Mouse (Mus musculus) MEL (cell line): ENCODE data around the gene Ly6g5b. TPM values are rescaled to one million over a fixed set of nuclear protein-coding genes. Genes with fewer than 3 reads are reported as not detected.
A peak's percentile ranks its signal among the peaks of the same experiment; 100 is the strongest.

Experiments
- DNase-seq: peaks from one replicate; pipeline ENCODE4 v3.0.0; 2011; ENCODE audit warnings: low read depth, low spot score
- H3K27ac ChIP-seq: 2 replicates; pipeline ENCODE4 v1.5.1; 2012; ENCODE audit warnings: low read depth, mild to moderate bottlenecking, control low read depth, low read length, moderate library complexity; ENCODE audit not compliant: control insufficient read depth
- H3K27me3 ChIP-seq, 2 experiments: fragments of 150-350 bp in 1 of 2; sonication (generic) in 1 of 2; 2 replicates each; pipeline ENCODE4 v1.6.1; 2012; ENCODE audit warnings: low read length in 2 of 2, mild to moderate bottlenecking in 2 of 2, improper control_type of control experiment in 1 of 2, moderate library complexity in 1 of 2; ENCODE audit not compliant: insufficient read depth in 2 of 2, control insufficient read depth in 1 of 2
- H3K36me3 ChIP-seq, 2 experiments: 2 replicates each; pipeline ENCODE4 v1.6.1; 2012 to 2014; ENCODE audit warnings: low read length in 2 of 2, improper control_type of control experiment in 1 of 2, inconsistent platforms in 1 of 2, mild to moderate bottlenecking in 1 of 2; ENCODE audit not compliant: insufficient read depth in 2 of 2, control insufficient read depth in 1 of 2
- H3K4me1 ChIP-seq, 2 experiments: fragments of 150-350 bp in 1 of 2; sonication (generic) in 1 of 2; 2 replicates each; pipeline ENCODE4 v1.6.1; 2012; ENCODE audit warnings: low read length in 2 of 2, improper control_type of control experiment in 1 of 2, mild to moderate bottlenecking in 1 of 2; ENCODE audit not compliant: insufficient read depth in 2 of 2, control insufficient read depth in 1 of 2
- H3K4me3 ChIP-seq, 2 experiments: fragments of 150-350 bp in 1 of 2; sonication (generic) in 1 of 2; 2 replicates each; pipeline ENCODE4 v1.5.1; 2012; ENCODE audit warnings: low read depth in 2 of 2, low read length in 2 of 2, mild to moderate bottlenecking in 2 of 2, moderate library complexity in 2 of 2, control low read depth in 1 of 2, improper control_type of control experiment in 1 of 2; ENCODE audit not compliant: control insufficient read depth in 1 of 2, insufficient read depth in 1 of 2
- H3K79me2 ChIP-seq: 2 replicates; pipeline ENCODE4 v1.6.1; 2012; ENCODE audit warnings: mild to moderate bottlenecking, low read length, moderate library complexity; ENCODE audit not compliant: control insufficient read depth, poor library complexity, insufficient read depth
- H3K9ac ChIP-seq: 2 replicates; pipeline ENCODE4 v1.6.1; 2012; ENCODE audit warnings: low read depth, mild to moderate bottlenecking, control low read depth, low read length, moderate library complexity; ENCODE audit not compliant: control insufficient read depth, poor library complexity, severe bottlenecking
- H3K9me3 ChIP-seq: fragments of 150-350 bp; sonication (generic); replicated peaks from 2 replicates; pipeline ENCODE4 v1.6.1; 2012; ENCODE audit warnings: mild to moderate bottlenecking, low read length, improper control_type of control experiment, moderate library complexity; ENCODE audit not compliant: insufficient read depth
- BHLHE40 ChIP-seq: IDR thresholded peaks from 2 replicates; pipeline ENCODE4 v1.6.1; 2012; ENCODE audit warnings: low read depth, mild to moderate bottlenecking, inconsistent platforms, low read length, improper control_type of control experiment, borderline replicate concordance
- CHD2 ChIP-seq: IDR thresholded peaks from 2 replicates; pipeline ENCODE4 v1.6.1; 2011; ENCODE audit warnings: low read length, improper control_type of control experiment
- CTCF ChIP-seq, 3 experiments: IDR thresholded peaks in 2 of 3; conservative IDR thresholded peaks in 1 of 3; 2 replicates each; pipeline ENCODE4 v1.5.1; 2011 to 2012; ENCODE audit warnings: low read length in 3 of 3, low read depth in 2 of 3, mild to moderate bottlenecking in 2 of 3, improper control_type of control experiment in 1 of 3, inconsistent platforms in 1 of 3, mixed read lengths in 1 of 3, moderate library complexity in 1 of 3; ENCODE audit not compliant: control insufficient read depth in 1 of 3, insufficient read depth in 1 of 3, poor library complexity in 1 of 3, severe bottlenecking in 1 of 3
- EP300 ChIP-seq, 2 experiments: IDR thresholded peaks; 2 replicates each; pipeline ENCODE4 v1.6.1; 2011; ENCODE audit warnings: improper control_type of control experiment in 2 of 2, low read length in 2 of 2, low read depth in 1 of 2, mild to moderate bottlenecking in 1 of 2
- ETS1 ChIP-seq: IDR thresholded peaks from 2 replicates; pipeline ENCODE4 v1.6.1; 2012; ENCODE audit warnings: low read depth, mild to moderate bottlenecking, inconsistent platforms, low read length, improper control_type of control experiment, moderate library complexity
- MAX ChIP-seq: IDR thresholded peaks from 2 replicates; pipeline ENCODE4 v1.6.1; 2011; ENCODE audit warnings: low read length, improper control_type of control experiment
- MEF2A ChIP-seq: IDR thresholded peaks from 2 replicates; pipeline ENCODE4 v1.6.1; 2014; ENCODE audit warnings: low read depth, mild to moderate bottlenecking, inconsistent platforms, low read length, improper control_type of control experiment; ENCODE audit not compliant: poor library complexity, insufficient replicate concordance, severe bottlenecking; ENCODE audit errors: extremely low read depth
- MYB ChIP-seq: IDR thresholded peaks from 2 replicates; pipeline ENCODE4 v1.6.1; 2011; ENCODE audit warnings: mild to moderate bottlenecking, low read depth, low read length, improper control_type of control experiment
- NRF1 ChIP-seq: IDR thresholded peaks from 2 replicates; pipeline ENCODE4 v1.6.1; 2014; ENCODE audit warnings: low read depth, mild to moderate bottlenecking, inconsistent platforms, low read length, improper control_type of control experiment, moderate library complexity; ENCODE audit not compliant: poor library complexity, insufficient read depth, severe bottlenecking
- RCOR1 ChIP-seq: IDR thresholded peaks from 2 replicates; pipeline ENCODE4 v1.6.1; 2012; ENCODE audit warnings: low read depth, mild to moderate bottlenecking, inconsistent platforms, low read length, improper control_type of control experiment
- ZKSCAN1 ChIP-seq: IDR thresholded peaks from 2 replicates; pipeline ENCODE4 v1.6.1; 2012; ENCODE audit warnings: low read depth, mild to moderate bottlenecking, inconsistent platforms, low read length, improper control_type of control experiment, moderate library complexity
- polyA plus RNA-seq, 2 experiments: library from polyadenylated mRNA; stranded (reverse) in 1 of 2; unstranded in 1 of 2; fragments of >175 nt in 1 of 2; fragments of >200 nt in 1 of 2; gene quantifications; 2 replicates each; pipeline versions ENCODE4 v1.2.1 to v1.2.4; 2012; ENCODE audit warnings: low replicate concordance in 2 of 2, low read depth in 1 of 2; ENCODE audit not compliant: insufficient read length in 2 of 2, insufficient read depth in 1 of 2, missing spikeins in 1 of 2
- total RNA-seq: library from RNA; depleted of rRNA; stranded (reverse); fragments of 300-350 nt; gene quantifications from 2 replicates; pipeline ENCODE4 v1.2.3, GENCODE M21; 2012

Gene Ly6g5b
- total and polyA plus RNA-seq, 3 experiments = 0.65 to 1.4 TPM; not detected in 1

DNA sequence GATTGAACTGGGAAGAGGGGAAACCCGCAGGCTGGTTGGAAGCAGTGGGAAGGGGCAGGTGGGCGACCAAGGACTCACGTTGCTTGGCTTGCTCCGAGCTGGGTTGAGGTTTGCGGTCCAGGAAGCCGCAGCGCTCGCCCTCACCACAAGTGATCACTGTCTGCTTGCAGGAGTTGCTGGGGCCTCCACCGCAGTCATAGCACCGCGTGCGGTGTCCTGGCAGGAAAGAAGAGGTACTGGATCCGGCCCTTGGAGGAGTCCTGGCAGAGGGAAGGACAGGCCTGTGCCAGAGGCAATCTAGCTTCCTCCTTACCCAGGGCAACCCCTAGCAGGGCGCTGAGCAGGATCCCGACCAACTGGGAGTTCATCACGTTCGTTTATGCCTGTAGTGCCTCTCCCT, 41.1 kb downstream of the Ly6g5b start:
- H3K4me3 ChIP-seq = no peak overlapping the region
- H3K27me3 ChIP-seq = no peaks in the 10 kb centered on the region
- H3K36me3 ChIP-seq = peaks cover 0 to 4% of the 10 kb centered on the region in 2 experiments; a peak in 2 of 4 replicates
- H3K79me2 ChIP-seq = no peaks in the 10 kb centered on the region
- H3K9ac ChIP-seq = no peak overlapping the region
- no peak for DNase-seq
- H3K9me3 ChIP-seq = no peaks in the 10 kb centered on the region
- TF ChIP-seq MAX (no peak), RCOR1 (no peak), EP300 (IDR thresholded peaks at IDR 0.05; ENCODE audit: low read depth in 1 of 2, low read length in 2 of 2) (no peak)
- peaks cover 2 to 11% of the 10 kb centered on the region in 2 experiments; a peak in 2 of 4 replicates for H3K4me1 ChIP-seq
- H3K27ac ChIP-seq = no peak overlapping the region

DNA sequence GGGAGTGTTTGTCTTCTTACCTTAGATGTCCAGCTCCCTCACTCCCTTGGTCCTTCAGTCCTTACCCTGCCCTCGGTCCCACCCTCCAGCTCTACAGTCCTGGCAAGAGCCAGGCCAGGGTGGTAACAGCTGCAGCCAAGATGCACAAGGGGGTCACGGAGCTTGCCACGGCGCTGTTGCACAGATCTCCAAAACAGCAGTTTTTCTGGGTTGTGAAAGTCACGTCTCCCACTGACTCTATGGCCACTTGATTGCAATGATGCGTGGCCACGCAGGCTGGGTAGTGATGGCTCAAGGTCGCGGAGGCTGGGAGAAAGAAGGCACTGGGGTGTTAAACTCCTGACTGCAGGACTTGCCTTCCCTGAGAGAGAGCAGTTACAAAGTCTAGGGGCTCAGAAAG, 43.8 kb downstream of the Ly6g5b start:
- Histone ChIP-seq H3K27me3 (no peaks in the 10 kb centered on the region), H3K27ac (no peak overlapping the region), H3K36me3 (no peaks in the 10 kb centered on the region; a peak in 1 of 4 replicates), H3K79me2 (no peaks in the 10 kb centered on the region), H3K4me1 (peaks cover 0 to 16% of the 10 kb centered on the region in 2 experiments; a peak in 3 of 4 replicates), H3K4me3 (no peak overlapping the region), H3K9me3 (no peaks in the 10 kb centered on the region), H3K9ac (no peak overlapping the region)
- TF ChIP-seq BHLHE40 (no peak), NRF1 (no peak), CHD2 (no peak), ETS1 (no peak), CTCF (IDR thresholded peaks at IDR 0.05 in 2 of 3, conservative IDR thresholded peaks at IDR 0.05 in 1 of 3; ENCODE audit: control insufficient read depth in 1 of 3, insufficient read depth in 1 of 3, low read depth in 2 of 3, low read length in 3 of 3, poor library complexity in 1 of 3, severe bottlenecking in 1 of 3) (no peak), EP300 (IDR thresholded peaks at IDR 0.05; ENCODE audit: low read depth in 1 of 2, low read length in 2 of 2) (no peak), MEF2A (no peak)
- DNase-seq = no peak

DNA sequence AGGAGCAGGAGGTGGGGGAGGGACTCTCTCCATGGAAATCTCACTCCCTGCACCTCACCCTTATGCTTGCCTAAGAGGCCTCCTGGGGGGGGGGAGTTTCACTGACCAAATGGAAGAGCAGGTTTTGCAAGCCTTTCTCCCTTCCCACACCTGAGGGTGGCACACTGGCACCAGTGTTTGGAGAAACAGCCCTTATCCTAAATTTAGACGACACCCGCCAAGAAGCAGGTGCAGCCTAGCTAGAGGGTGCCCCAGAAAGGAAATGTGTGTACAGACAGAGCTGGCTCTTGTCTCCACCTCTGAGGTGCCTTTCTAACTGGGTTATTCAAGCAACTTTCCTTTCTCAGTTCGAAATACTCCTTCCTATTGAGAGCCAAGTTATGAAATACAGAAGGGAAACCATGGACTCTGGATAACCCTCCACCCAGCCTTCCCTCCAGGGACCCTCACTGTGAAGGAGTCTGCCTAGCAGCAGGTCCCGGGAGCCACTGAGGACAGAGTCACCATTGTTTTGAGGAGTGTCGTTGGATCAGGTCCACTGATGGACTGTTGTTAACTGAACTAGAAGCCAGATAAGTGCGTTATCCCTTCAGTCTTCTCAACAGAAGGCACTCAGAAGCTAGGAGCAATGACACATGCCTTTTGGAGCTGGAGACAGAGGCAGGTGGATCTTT, 44.5 kb downstream of the Ly6g5b start:
- H3K27me3 ChIP-seq = no peaks in the 10 kb centered on the region
- no peaks in the 10 kb centered on the region for H3K79me2 ChIP-seq
- H3K9ac ChIP-seq = no peak overlapping the region
- no peak overlapping the region for H3K27ac ChIP-seq
- 0 out of 2 replicates have a peak, but pooled peaks have one; percentile 8 for TF ChIP-seq MYB
- no peak for TF ChIP-seq ZKSCAN1
- no peaks in the 10 kb centered on the region for H3K9me3 ChIP-seq
- no peak overlapping the region for H3K4me3 ChIP-seq
- H3K4me1 ChIP-seq = peaks cover 0 to 16% of the 10 kb centered on the region in 2 experiments; a peak in 3 of 4 replicates
- DNase-seq = no peak
- no peaks in the 10 kb centered on the region; a peak in 1 of 4 replicates for H3K36me3 ChIP-seq
